Mouse (Mus musculus) testis, postnatal 10 days (tissue): ENCODE measurements at regions not wholly inside any gene's neighbourhood (a gene's known extent, or its start where the extent isn't known, plus 50 kb on each side); places are given as distances from the start of the nearest gene placed in this dataset.

ENCODE experiments used
- DNase-seq: peaks from one replicate; pipeline ENCODE4 v3.0.0; 2021; ENCODE audit warnings: low spot score

DNA sequence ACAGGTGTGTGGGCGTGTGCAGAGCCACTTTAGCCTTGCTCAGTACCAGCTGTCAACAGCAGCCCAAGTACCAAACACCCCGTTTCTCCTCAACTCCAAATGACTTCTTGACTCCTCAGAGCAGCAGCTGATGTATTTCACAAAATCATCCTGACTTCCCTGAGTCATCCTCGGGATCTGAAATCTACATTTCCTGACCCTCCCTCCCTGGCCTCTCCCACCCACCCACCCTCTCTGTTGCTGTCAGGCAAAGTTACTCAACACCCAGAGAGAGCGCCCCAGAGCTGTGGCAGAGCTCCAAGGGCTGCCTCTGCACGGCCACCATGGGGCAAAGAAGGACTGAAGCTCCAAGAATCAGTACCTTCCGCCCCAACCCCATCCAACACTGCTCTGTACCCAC, 83.5 kb upstream of the Cyp1b1 start:
- DNase-seq = no peak

DNA sequence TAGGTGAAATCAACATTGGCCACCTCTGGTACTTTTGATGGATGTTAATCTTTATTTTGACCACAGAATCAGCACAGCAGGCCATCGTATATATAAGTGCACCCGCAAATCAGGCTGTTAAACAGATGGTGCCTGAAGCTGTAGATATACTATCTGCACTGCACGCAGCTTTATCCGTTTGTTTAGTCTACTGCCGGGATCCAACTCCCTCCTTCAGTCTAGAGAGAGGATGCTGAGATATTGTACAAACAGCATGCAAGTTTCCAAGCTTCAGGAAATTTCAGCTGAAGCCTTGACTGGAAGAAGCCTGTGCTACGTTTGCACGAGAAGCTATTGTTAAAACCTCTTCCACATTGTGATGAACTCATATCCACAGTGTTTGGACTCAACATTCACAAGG, 75.3 kb upstream of the Cyp1b1 start:
- no peak for DNase-seq

DNA sequence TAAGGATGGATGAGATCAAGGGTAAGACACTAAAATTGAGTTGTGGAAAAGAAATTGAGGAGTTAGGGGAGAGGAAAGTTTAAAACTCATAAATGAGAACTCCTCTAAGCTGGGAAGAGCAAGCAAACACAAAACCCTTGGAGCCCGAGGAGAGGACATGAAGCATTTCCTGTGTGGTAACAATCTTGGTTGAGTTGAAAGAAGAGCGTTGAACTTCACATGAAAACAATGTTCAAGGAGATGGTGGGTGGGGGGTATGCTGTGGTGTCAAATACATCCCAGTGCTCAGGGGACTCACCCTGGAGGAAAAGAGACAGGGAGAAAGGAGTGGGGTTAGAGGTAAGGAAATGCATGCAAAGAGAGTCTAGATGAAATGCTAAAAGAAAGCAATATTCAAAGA, 72.3 kb upstream of the Cyp1b1 start:
- no peak for DNase-seq

DNA sequence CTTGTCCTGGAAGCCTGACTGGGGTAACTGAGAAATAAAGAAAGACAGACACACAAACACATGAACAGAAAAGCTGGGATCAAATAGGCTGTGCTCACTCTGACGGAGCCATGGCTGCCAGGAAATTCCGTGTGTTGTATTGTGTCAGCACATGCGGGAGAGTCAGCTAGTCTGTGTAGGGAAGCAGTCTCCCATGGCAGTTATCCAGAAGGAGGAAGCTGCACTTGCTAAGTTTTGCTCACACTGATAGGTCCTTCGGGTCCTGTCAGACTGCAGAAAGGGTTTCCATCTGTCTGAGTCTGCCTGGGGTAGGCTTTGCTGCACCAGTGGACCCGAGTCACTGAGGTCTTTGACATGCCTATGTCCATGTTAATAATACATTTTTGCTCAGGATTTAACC, 71.8 kb upstream of the Cyp1b1 start:
- no peak for DNase-seq

DNA sequence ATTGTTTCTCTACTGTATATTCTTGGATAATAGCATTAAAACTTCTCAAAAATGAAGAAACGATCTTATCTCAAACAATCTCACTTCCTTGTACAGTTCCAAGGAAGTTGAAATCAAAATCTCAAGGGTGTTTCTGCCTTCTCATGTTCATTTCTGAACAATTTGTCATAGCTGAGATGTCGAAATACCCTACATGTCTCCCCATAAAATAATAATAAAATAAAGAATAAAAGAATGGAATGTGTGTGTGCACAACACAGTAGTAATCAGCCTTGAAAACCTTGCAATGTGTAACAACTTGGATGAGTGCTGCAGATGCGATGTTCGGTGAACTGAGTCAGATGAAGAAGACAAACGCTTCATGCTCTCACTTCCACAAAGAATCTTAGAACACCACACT, 71.4 kb upstream of the Cyp1b1 start:
- DNase-seq = no peak

DNA sequence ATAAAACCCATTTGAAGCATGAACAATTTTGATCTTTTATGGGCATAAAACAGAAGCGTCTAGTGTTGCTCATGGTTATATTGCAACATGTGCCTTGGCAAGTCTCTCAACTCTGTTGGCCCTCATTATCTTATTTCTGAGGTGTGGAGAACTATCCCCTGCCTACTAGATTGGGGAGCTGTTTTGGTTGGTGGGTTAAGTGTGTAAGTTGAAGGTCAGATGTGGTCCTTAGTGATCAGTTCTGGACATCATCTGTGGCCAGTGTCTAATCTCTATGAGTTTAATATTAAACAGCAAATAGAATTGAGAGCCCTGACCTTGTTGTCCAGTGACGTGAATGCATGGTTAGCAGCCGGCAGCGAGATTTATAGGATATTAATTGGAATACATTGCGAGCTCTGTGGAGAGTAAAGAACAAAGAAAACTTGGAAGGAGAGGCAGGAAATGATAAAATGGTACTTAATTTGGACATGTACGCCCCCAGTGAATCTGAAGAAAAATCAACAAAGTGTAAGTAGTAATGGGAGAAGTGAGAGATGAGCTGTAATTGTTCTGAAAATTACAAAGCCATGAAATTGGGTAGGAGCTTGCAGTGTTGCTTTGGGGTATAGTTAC, 69.5 kb upstream of the Cyp1b1 start:
- DNase-seq = no peak

DNA sequence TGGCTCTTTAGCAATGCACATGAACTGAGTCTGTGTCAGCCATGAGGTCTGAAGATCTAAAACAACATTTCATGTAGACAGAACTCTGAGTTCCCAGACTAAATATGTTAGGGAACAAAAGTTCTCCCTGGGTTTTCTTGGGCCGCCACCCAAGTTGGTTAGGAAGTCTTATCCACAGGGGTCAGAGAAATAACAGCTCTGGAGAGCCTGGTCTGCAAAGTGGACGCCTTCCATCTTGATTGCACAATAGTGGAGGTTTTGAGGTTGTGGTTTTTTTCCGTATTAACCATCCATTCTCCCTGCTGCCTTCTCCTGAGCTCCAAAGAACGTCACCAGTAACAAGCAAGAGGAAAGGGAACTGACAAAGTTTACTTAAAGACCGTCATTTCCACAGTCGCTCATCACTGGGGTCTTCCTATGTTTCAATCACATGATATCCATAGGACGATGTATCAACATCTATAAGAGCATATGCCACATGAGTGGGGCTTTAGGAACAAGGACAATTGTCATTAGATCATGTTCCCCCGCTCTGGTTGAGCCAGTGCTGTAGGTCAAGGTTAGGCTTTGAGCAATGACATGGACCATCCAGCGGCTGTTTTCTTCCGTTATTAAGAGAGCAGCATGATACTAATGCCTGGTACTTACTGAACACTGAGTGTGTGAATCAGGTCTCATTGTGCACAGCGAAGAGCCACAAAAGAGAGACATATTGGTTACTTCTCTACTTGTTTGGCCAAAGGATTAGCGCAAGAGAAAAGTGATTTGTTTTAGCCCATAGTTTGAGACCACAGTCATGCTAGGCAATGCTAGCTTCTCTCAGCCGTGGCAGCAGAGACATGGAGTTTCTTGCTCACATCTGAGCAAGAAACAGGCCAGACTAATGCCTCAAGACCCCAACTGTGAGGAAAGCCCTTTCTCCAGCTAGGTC, 67.1 kb upstream of the Cyp1b1 start:
- DNase-seq = peak; percentile 55

DNA sequence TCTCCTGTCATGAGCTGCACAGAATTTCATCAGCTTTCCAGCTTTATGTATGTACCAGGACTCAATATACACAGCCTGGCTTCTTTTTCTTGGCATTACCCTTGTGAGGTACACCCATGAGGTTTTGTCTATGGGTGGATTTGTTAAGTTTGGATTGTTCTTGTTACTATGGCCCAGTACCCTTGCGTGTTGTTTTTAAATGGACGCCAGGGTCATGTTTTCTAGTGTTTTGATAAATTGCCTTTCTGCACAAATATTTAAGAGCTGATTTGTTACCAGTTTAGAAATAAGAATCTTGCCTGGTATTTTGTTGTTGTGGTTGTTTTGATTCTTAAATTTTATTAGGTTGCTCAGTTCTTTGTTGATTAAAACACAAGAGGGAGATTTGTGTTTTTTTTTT, 66.4 kb upstream of the Cyp1b1 start:
- DNase-seq = no peak

DNA sequence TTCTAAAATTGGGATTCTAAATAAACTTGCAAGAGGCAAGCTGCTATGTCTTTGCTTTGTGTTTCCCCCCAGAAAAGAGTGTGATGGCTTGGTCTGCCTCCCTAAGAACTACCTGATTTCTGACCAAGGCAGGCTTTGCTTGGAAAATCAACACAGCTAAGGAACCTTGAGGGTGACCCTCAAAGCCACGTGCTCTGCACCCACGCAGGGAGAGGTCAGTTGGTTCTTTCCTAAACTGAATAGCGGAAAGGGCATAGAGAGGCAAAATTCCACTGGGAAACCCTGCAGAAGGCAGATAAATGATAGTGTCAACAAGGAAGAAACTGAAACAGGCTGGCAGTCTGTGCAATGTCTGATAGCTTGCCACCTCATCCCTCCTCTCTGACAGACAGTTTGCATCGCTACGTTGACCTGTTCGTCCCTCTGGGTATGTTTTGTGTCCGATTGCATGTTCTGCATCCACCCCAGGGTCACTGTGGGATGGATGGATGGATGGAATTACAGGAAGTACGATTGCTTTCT, 63.1 kb upstream of the Cyp1b1 start:
- DNase-seq = no peak

DNA sequence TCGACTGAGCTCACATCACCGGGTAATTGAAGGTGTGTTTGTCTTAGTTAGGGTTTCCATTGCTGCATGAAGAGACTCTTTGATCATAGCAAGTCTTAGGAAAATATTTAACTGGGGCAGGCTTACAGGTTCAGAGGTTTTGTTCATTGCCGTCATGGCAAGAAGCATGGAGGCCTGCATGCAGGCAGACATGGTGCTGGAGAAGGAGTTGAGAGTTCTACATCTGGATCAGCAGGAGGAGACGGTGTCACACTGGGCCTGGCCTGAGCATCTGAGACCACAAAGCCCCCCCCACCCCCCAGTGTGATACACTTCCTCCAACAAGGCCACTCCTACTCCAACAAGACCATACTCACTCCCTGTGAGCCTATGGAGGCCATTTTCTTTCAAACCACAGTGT, 61.3 kb upstream of the Cyp1b1 start:
- DNase-seq = no peak

DNA sequence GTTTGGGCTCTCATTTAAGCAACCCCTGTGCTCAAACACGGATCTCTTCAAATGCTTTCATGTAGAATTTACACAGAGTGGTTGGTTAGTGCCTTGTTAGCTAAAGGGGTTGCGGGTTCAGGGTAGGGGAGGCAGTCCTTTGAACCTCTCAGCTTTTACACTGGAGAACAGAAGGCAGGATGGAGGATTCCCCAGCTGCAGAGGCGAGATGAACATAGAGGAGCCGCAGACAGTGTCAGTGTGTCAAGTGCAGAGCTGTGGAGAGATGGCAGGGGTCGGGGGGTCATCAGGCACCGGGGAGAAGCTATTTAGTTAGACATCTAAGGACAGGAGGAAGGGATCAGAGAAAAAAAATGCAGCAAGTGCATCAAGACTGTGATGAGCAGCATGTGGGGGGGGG, 60.4 kb upstream of the Cyp1b1 start:
- no peak for DNase-seq

DNA sequence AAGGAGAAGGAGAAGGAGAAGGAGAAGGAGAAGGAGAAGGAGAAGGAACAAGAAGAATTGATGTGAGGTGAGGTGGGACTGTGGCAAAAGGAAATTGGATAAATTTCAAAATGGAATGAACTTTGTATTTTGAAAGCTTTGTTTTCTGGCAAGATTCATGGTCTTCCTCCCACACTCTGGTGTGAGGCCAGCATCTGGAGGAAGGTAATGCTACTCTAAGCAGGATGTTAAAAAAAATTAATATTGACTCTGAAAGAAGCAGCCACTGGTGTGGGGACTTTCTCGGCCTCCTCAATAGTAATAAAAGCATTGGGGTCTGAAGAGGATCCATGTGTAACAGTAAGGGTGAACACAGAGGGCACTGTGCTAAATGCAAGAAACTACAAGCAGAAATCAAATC, 59.4 kb upstream of the Cyp1b1 start:
- DNase-seq = no peak

DNA sequence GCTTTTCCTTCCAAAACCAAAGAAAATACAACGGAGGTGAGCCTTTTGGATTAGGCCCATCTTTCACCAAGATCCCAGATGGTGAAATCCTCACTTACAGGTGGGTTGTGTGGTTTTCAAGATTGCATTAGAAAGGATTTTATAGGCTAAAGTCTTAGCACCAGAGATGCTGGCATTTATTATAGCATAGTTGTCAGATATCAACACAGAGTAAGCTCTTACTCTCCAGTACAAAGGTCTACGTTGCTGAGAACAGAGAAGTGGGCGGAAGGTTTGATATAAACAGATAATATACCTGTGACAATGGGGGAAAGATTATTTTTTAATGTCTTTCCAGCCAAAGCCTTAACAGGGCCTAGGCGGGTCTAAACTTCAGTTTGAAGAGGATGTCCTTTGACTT, 57.4 kb upstream of the Cyp1b1 start:
- DNase-seq = no peak

DNA sequence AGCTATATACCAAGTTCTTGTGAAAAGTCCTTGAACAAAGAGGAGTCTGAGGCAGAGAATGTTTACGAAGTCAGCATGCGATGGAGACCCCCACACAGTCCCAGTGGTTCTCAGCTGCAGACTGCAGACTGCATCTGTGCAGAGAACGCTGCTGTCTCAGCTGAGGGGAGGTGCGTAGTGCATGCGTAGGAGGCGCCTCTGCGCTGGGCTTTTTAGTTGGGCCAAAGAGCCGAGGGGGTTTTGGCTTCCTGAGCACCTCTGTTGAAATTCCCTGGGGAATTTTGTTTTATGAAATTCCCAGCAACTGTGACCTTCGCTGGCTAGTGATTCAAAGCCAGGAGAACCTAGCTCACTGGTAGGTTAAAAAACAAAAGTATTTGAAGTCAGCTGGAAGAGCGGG, 56.9 kb upstream of the Cyp1b1 start:
- DNase-seq = peak; percentile 52

DNA sequence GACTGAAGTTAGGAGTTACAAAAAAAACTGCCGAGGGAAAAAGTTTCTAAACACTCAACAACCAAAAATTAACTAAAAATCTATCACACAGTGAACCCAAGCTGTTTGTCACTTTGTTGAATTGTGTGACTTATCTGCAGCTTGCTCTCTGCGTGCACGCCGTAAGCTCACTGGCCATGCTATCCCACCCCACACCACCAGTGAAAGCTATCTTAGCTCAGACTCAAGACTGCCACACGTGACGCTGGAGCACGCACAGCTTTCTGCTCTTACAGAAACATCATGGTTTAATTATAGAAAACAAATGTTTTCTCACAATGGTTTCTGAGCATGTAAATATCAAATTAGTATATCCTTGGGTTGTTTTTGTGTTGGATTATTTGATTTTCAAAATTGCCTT, 56.0 kb upstream of the Cyp1b1 start:
- no peak for DNase-seq

DNA sequence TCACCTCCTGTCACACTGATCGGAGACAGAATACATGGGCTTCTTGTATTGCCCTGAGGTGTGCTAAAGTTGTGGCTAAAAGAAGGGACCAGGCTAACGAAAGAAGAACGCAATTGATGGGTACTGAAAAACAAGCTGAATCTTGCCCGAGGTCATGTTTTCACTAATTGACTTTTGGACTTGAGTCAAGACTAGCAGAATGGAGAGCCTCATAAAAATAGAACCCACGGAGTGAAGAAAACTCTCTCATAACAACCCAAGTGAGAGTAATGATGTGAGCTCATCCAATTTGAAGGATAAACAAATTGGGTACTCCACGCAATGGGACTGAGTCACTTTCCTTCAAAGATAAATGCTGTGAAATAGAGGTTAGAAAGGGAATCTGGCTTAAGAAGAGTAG, 55.0 kb upstream of the Cyp1b1 start:
- DNase-seq = no peak

DNA sequence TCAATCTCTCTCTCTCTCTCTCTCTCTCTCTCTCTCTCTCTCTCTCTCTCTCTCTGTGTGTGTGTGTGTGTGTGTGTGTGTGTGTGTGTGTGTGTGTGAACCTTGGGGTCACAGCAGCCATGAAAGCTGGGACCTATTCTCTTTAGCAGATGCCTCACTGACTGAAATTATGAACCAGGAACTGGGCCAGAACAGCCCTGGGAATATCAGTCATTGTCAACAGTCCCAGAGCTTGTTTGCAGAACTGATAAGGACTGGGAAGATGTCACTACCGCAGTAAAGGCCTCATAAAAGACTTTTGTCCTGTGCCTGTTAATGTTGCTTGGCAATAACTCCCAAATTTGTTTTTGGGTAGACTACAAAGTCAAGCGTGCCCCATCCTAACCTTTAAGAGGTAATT, 53.2 kb upstream of the Cyp1b1 start:
- no peak for DNase-seq

DNA sequence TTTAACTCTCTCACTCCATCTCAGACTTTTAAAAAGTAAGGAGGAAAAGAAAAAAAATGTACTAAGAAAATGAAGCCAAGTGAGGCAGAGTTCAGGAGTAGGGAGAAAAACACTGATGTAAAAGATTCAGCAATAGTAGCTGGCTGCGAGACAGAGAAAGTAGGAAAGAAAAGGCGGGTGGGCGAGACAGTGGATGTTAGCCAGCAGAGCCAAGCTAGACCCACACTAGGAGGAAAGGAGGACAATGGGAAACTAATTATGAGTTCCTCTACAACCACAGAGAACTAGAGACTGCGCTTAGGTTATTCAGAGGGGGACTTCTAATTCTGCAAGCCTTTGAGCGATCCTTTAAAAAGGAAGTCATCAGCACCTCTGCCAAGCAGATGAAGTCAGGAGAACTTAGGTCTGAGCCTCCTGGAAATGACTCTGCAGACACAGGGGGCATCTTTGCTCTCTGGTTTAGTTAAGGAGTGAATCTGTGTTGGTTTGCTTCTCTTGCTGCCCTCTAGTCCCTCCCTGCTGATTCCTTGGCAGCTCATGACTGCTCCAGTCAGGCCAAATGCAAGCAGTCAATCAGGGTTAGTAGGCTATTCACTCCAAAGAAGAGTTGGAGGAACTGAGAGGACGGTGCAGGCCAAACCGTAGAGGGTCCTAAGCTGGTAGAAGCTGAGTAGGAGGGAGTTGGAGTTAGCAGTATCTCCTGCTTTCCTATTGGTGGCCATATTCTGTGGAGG, 50.4 kb upstream of the Cyp1b1 start:
- no peak for DNase-seq
